Mouse (Mus musculus): ENCODE data around the gene Serpina10. TPM values are rescaled to one million over a fixed set of nuclear protein-coding genes. Genes with fewer than 3 reads are reported as not detected.
"Not testable (repeated sequence)": the region's sequence is repeated elsewhere in the genome, so short reads cannot be mapped to it uniquely, and the experiment has no call there.

Gene Serpina10
- total RNA-seq (2014; fragmentation: Nextera tagmentation): not detected in 2 replicates
- 0.05 TPM in 1 of 2 replicates, not detected in the other for total RNA-seq (2017)
- not detected in 2 replicates for polyA plus RNA-seq (2012)

GRCm38 (mm10) chr12:103631203-103631612 lies at the start of gene Serpina10:
Serpina10 (minus strand) TSS chr12:103631444.
- H3K36me3 ChIP-seq (replicated peaks): no peaks in the 10 kb centered on the region
- DNase-seq (ENCODE audit: low spot score) (no peak), ATAC-seq (ENCODE audit: extremely low read depth, insufficient number of reproducible peaks, low FRiP score, poor library complexity, severe bottlenecking) (no peak)
- TF ChIP-seq GATA2 (IDR thresholded peaks at IDR 0.05; ENCODE audit: borderline replicate concordance, low read depth, low read length) (no peak), TAL1 (conservative IDR thresholded peaks at IDR 0.05; ENCODE audit: low read depth, low read length) (no peak), POLR2AphosphoS5 (IDR thresholded peaks at IDR 0.05; ENCODE audit: insufficient replicate concordance, low read depth, low read length) (no peak), GATA1 (IDR thresholded peaks at IDR 0.05; ENCODE audit: borderline replicate concordance, low read length) (no peak), CTCF (IDR thresholded peaks at IDR 0.05; ENCODE audit: low read depth, low read length) (no peak)
- no peaks in the 10 kb centered on the region for H3K27me3 ChIP-seq (ENCODE audit: insufficient read depth, low read length)
- peaks cover 71% of the 10 kb centered on the region for H3K9me3 ChIP-seq (replicated peaks)
- H3K4me1 ChIP-seq (ENCODE audit: insufficient read depth, low read depth, low read length): no peaks in the 10 kb centered on the region
- no peak within 1 kb of the TSS for H3K4me3 ChIP-seq (ENCODE audit: low read depth, low read length)

GRCm38 (mm10) chr12:103679853-103680252 lies 48.6 kb upstream of the Serpina10 start:
- not testable (repeated sequence) for H3K4me3 ChIP-seq (ENCODE audit: low read depth, low read length); DNase-seq (ENCODE audit: low spot score); H3K4me1 ChIP-seq (ENCODE audit: insufficient read depth, low read depth, low read length); H3K36me3 ChIP-seq (replicated peaks); ATAC-seq (ENCODE audit: extremely low read depth, insufficient number of reproducible peaks, low FRiP score, poor library complexity, severe bottlenecking); H3K27me3 ChIP-seq (ENCODE audit: insufficient read depth, low read length)
- H3K9me3 ChIP-seq (replicated peaks): peaks cover 65% of the 10 kb centered on the region

GRCm38 (mm10) chr12:103676039-103676438 lies 44.8 kb upstream of the Serpina10 start, which contains the start of gene Serpina16:
Serpina16 (minus strand) TSS chr12:103676139.
- DNase-seq (ENCODE audit: low spot score) (no peak), ATAC-seq (ENCODE audit: extremely low read depth, insufficient number of reproducible peaks, low FRiP score, poor library complexity, severe bottlenecking) (no peak)
- Histone ChIP-seq H3K4me1 (ENCODE audit: insufficient read depth, low read depth, low read length) (no peaks in the 10 kb centered on the region), H3K27me3 (ENCODE audit: insufficient read depth, low read length) (no peaks in the 10 kb centered on the region), H3K4me3 (ENCODE audit: low read depth, low read length) (no peak within 1 kb of the TSS), H3K9me3 (replicated peaks) (peaks cover 74% of the 10 kb centered on the region), H3K36me3 (replicated peaks) (no peaks in the 10 kb centered on the region)
- TF ChIP-seq GATA1 (IDR thresholded peaks at IDR 0.05; ENCODE audit: borderline replicate concordance, low read length): no peak
- no peak for TF ChIP-seq GATA2 (IDR thresholded peaks at IDR 0.05; ENCODE audit: borderline replicate concordance, low read depth, low read length)
- TF ChIP-seq TAL1 (conservative IDR thresholded peaks at IDR 0.05; ENCODE audit: low read depth, low read length): no peak
- TF ChIP-seq CTCF (IDR thresholded peaks at IDR 0.05; ENCODE audit: low read depth, low read length): no peak
- TF ChIP-seq POLR2AphosphoS5 (IDR thresholded peaks at IDR 0.05; ENCODE audit: insufficient replicate concordance, low read depth, low read length): no peak

- no peak for TF ChIP-seq GATA2 (IDR thresholded peaks at IDR 0.05; ENCODE audit: borderline replicate concordance, low read depth, low read length)
- no peak for TF ChIP-seq POLR2AphosphoS5 (IDR thresholded peaks at IDR 0.05; ENCODE audit: insufficient replicate concordance, low read depth, low read length)
- no peak for TF ChIP-seq TAL1 (conservative IDR thresholded peaks at IDR 0.05; ENCODE audit: low read depth, low read length)
- TF ChIP-seq GATA1 (IDR thresholded peaks at IDR 0.05; ENCODE audit: borderline replicate concordance, low read length): no peak
- no peak for TF ChIP-seq CTCF (IDR thresholded peaks at IDR 0.05; ENCODE audit: low read depth, low read length)
- H3K27me3 ChIP-seq (ENCODE audit: insufficient read depth, low read length): no peaks in the 10 kb centered on the region
- ATAC-seq (ENCODE audit: extremely low read depth, insufficient number of reproducible peaks, low FRiP score, poor library complexity, severe bottlenecking): no peak
Measured at GRCm38 (mm10) chr12:103673179-103673578, 41.9 kb upstream of the Serpina10 start.

GRCm38 (mm10) chr12:103671483-103671882 lies 40.2 kb upstream of the Serpina10 start:
- Histone ChIP-seq H3K27me3 (ENCODE audit: insufficient read depth, low read length) (no peaks in the 10 kb centered on the region), H3K9me3 (replicated peaks) (peaks cover 79% of the 10 kb centered on the region), H3K4me3 (ENCODE audit: low read depth, low read length) (no peak overlapping the region), H3K36me3 (replicated peaks) (no peaks in the 10 kb centered on the region), H3K4me1 (ENCODE audit: insufficient read depth, low read depth, low read length) (no peaks in the 10 kb centered on the region)
- DNase-seq (ENCODE audit: low spot score) (no peak), ATAC-seq (ENCODE audit: extremely low read depth, insufficient number of reproducible peaks, low FRiP score, poor library complexity, severe bottlenecking) (no peak)
- TF ChIP-seq TAL1 (conservative IDR thresholded peaks at IDR 0.05; ENCODE audit: low read depth, low read length) (no peak), CTCF (IDR thresholded peaks at IDR 0.05; ENCODE audit: low read depth, low read length) (no peak), POLR2AphosphoS5 (IDR thresholded peaks at IDR 0.05; ENCODE audit: insufficient replicate concordance, low read depth, low read length) (no peak), GATA2 (IDR thresholded peaks at IDR 0.05; ENCODE audit: borderline replicate concordance, low read depth, low read length) (no peak), GATA1 (IDR thresholded peaks at IDR 0.05; ENCODE audit: borderline replicate concordance, low read length) (no peak)

More at GRCm38 (mm10) chr12:103673179-103673578, 41.9 kb upstream of the Serpina10 start:
- Histone ChIP-seq H3K9me3 (replicated peaks) (peaks cover 82% of the 10 kb centered on the region), H3K4me3 (ENCODE audit: low read depth, low read length) (no peak overlapping the region), H3K4me1 (ENCODE audit: insufficient read depth, low read depth, low read length) (no peaks in the 10 kb centered on the region), H3K36me3 (replicated peaks) (no peaks in the 10 kb centered on the region)
- DNase-seq (ENCODE audit: low spot score): no peak

GRCm38 (mm10) chr12:103670964-103671363 lies 39.7 kb upstream of the Serpina10 start:
- TF ChIP-seq CTCF (IDR thresholded peaks at IDR 0.05; ENCODE audit: low read depth, low read length) (no peak), TAL1 (conservative IDR thresholded peaks at IDR 0.05; ENCODE audit: low read depth, low read length) (no peak), GATA2 (IDR thresholded peaks at IDR 0.05; ENCODE audit: borderline replicate concordance, low read depth, low read length) (no peak), GATA1 (IDR thresholded peaks at IDR 0.05; ENCODE audit: borderline replicate concordance, low read length) (no peak), POLR2AphosphoS5 (IDR thresholded peaks at IDR 0.05; ENCODE audit: insufficient replicate concordance, low read depth, low read length) (no peak)
- no peaks in the 10 kb centered on the region for H3K27me3 ChIP-seq (ENCODE audit: insufficient read depth, low read length)
- no peak for DNase-seq (ENCODE audit: low spot score)
- H3K9me3 ChIP-seq (replicated peaks): peaks cover 76% of the 10 kb centered on the region
- no peak for ATAC-seq (ENCODE audit: extremely low read depth, insufficient number of reproducible peaks, low FRiP score, poor library complexity, severe bottlenecking)
- H3K36me3 ChIP-seq (replicated peaks): no peaks in the 10 kb centered on the region
- no peaks in the 10 kb centered on the region for H3K4me1 ChIP-seq (ENCODE audit: insufficient read depth, low read depth, low read length)
- H3K4me3 ChIP-seq (ENCODE audit: low read depth, low read length): no peak overlapping the region
